Mouse (Mus musculus): ENCODE measurements at regions not wholly inside any gene's neighbourhood (a gene's known extent, or its start where the extent isn't known, plus 50 kb on each side); places are given as distances from the start of the nearest gene placed in this dataset.

- no peak for DNase-seq
- intact Hi-C loops (cut with DNase I) = no loop called here
These were observed 66.2 kb downstream of the Isl1 start for GRCm38 (mm10) chr13:116243272-116243784.

GRCm38 (mm10) chr13:116215101-116215500, 94.4 kb downstream of the Isl1 start:
- intact Hi-C loops (cut with DNase I) = no loop called here
- no peak for DNase-seq

- no peak for DNase-seq
- intact Hi-C loops (cut with DNase I) = no loop called here
These were observed 95.4 kb downstream of the Isl1 start for GRCm38 (mm10) chr13:116213843-116214829.

- no peak for DNase-seq
- intact Hi-C loops (cut with DNase I) = no loop called here
These were observed 108.1 kb downstream of the Isl1 start for GRCm38 (mm10) chr13:116201177-116201920.

- intact Hi-C loops (cut with DNase I) = no loop called here
- DNase-seq = no peak
These were observed 122.4 kb downstream of the Isl1 start for GRCm38 (mm10) chr13:116187059-116187458.

GRCm38 (mm10) chr13:116177781-116178180, 131.7 kb downstream of the Isl1 start:
- no peak for DNase-seq
- intact Hi-C loops (cut with DNase I) = no loop called here

GRCm38 (mm10) chr13:116174976-116175375, 134.5 kb downstream of the Isl1 start:
- intact Hi-C loops (cut with DNase I) = no loop called here
- DNase-seq = no peak

GRCm38 (mm10) chr13:116173866-116174265, 135.6 kb downstream of the Isl1 start:
- intact Hi-C loops (cut with DNase I) = no loop called here
- no peak for DNase-seq

- intact Hi-C loops (cut with DNase I) = no loop called here
- no peak for DNase-seq
These were observed 166.5 kb downstream of the Isl1 start for GRCm38 (mm10) chr13:116143022-116143421.

GRCm38 (mm10) chr13:116118664-116119063, 190.8 kb downstream of the Isl1 start:
- no peak for DNase-seq
- intact Hi-C loops (cut with DNase I) = no loop called here

GRCm38 (mm10) chr13:116111032-116111808, 198.3 kb downstream of the Isl1 start:
- DNase-seq = no peak
- intact Hi-C loops (cut with DNase I) = no loop called here

GRCm38 (mm10) chr13:116110578-116110977, 198.9 kb downstream of the Isl1 start:
- intact Hi-C loops (cut with DNase I) = no loop called here
- no peak for DNase-seq

GRCm38 (mm10) chr13:116087541-116088308, 221.8 kb downstream of the Isl1 start:
- intact Hi-C loops (cut with DNase I) = no loop called here

GRCm38 (mm10) chr13:116087140-116087539, 222.3 kb downstream of the Isl1 start:
- intact Hi-C loops (cut with DNase I) = no loop called here
- no peak for DNase-seq

More at GRCm38 (mm10) chr13:116087541-116088308, 221.8 kb downstream of the Isl1 start:
- DNase-seq = no peak

GRCm38 (mm10) chr13:116056976-116057647, 252.4 kb downstream of the Isl1 start:
- no peak for DNase-seq
- intact Hi-C loops (cut with DNase I) = no loop called here

GRCm38 (mm10) chr13:116056112-116056652, 253.3 kb downstream of the Isl1 start:
- intact Hi-C loops (cut with DNase I) = no loop called here
- no peak for DNase-seq

GRCm38 (mm10) chr13:116036166-116036565, 273.3 kb downstream of the Isl1 start:
- no peak for DNase-seq

GRCm38 (mm10) chr13:116030152-116030720, 279.3 kb downstream of the Isl1 start:
- no peak for DNase-seq
- intact Hi-C loops (cut with DNase I) = no loop called here

More at GRCm38 (mm10) chr13:116036166-116036565, 273.3 kb downstream of the Isl1 start:
- intact Hi-C loops (cut with DNase I) = no loop called here

Measured in gastrocnemius, postnatal 36 days (tissue).